Mouse (Mus musculus): Measurements from ENCODE around the gene Gm10338. TPM values are rescaled to one million over a fixed set of nuclear protein-coding genes. Genes with fewer than 3 reads are reported as not detected.
"Not testable (repeated sequence)": the region's sequence is repeated elsewhere in the genome, so short reads cannot be mapped to it uniquely, and the experiment has no call there.

Gm10338 gene
- polyA plus RNA-seq (2012; rRNA removed), result not detected in 2 replicates

DNA sequence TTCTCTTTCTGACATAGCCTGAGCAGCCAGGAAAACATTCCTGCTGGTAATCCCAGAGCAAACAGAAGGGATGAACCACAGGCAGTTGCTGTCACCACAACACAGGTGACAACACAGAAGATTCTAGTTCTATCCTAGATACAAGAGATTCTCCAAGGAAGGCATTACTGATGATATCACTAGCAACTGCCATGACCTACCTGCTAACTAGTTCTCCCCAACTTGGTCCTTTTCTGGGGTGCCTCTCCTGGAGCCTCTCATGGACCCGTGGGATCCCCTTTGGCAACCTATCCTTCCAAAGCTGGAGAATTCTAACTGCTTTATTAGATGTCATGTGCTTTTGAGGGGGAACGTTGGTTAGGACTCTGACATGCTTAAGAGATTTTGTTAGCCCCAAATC lies at the start of gene Gm10338:
Gene Gm10338 (minus strand): TSS at position 101 of the 400 bp plus-strand sequence.
- not testable (repeated sequence) for DNase-seq (ENCODE audit: low read depth, low spot score)
- no CpG with 5 or more reads among the region's 2 CpGs for WGBS

DNA sequence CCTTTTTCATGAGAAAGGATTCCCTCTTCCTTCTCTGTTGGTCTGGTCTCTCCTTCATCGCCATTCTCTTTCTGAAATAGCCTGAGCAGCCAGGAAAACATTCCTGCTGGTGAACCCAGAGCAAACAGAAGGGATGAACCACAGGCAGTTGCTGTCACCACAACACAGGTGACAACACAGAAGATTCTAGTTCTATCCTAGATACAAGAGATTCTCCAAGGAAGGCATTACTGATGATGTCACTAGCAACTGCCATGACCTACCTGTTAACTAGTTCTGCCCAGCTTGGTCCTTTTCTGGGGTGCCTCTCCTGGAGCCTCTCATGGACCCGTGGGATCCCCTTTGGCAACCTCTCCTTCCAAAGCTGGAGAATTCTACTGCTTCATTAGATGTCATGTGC lies 48.5 kb upstream of the Gm10338 start, which contains the start of gene Gm10128:
Gene Gm10128 (minus strand): TSS at position 101 of the 400 bp plus-strand sequence.
- not testable (repeated sequence) for DNase-seq (ENCODE audit: low read depth, low spot score)
- no CpG with 5 or more reads among the region's 2 CpGs for WGBS

DNA sequence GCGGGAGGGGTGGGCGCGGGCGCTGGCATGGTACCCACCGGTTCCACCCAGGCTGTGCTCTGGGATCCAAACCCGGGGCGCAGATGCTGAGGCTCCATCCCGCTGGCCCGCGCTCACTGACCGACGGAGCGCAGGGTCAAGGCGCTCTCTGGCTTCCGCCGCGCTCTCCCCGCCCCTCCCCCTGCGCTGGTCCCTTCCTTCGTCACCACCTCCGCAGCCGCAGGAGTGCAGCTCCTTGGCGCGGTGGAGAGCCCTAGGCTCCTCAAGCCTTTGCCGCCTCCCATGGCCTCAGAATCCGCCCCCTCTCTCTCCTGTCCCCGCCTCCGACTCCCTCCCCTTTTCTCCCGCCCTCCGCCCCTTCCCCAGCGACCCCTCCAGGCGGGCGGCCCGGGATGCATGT lies 27.0 kb downstream of the Gm10338 start, which contains the start of gene Gm3558:
Gene Gm3558 (minus strand): TSS at position 185 of the 400 bp plus-strand sequence.
- WGBS, result 0% methylated on average over 4 of the region's 34 CpGs
- not testable (repeated sequence) for DNase-seq (ENCODE audit: low read depth, low spot score)

DNA sequence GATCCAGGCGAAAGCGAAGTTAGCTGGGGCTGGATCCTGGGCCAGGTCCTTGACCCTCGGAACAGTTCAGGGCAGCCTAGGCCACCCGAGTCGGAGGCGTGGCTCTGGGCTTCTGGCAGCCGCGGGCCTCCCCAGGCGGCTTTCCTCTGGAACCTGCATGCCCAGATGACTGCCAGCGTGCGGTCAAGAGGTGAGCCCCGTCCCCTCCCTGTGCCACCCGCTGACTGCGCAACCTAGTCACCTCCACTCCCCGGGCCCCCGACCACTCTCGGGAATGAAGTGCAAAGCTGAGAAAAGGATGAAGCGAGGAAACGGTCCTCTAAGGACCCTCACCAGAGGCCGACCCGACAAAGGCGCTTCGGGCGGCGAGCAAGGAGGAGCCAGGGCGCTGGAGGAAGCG lies 27.5 kb downstream of the Gm10338 start:
- not testable (repeated sequence) for DNase-seq (ENCODE audit: low read depth, low spot score)
- 2% methylated on average over 20 of the region's 27 CpGs for whole genome bisulfite sequencing

DNA sequence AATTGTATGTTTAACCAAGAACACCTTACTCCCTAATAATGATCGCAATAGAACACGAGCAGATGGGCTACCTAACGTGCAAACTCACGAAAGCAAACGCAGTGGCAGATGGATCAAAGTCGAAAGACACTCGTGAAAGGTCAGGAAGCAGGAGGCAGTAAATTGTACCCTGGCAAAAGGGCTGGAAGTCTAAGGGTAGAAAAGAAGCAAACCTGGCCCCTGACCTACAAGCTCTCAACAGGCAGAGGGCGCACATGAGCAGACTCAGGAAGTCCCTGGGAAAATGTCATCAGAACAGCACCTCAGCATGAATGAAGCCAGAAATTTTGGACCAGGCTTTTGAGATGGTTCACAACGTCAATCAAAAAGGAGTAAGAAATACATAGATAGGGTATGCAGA lies 28.1 kb downstream of the Gm10338 start:
- not testable (repeated sequence) for DNase-seq (ENCODE audit: low read depth, low spot score)
- 9% methylated on average over 8 of the region's 9 CpGs for WGBS

Other genes starting within 250 kb of the Gm10338 start
- not detected in 2 replicates for gene Gm8374, start 230.5 kb downstream of the Gm10338 start, polyA plus RNA-seq (2012; rRNA removed)
- gene Gm3755, start 144.7 kb downstream of the Gm10338 start, polyA plus RNA-seq (2012; rRNA removed), result not detected in 2 replicates
- not detected in 2 replicates for gene Gm3752, start 111.8 kb downstream of the Gm10338 start, polyA plus RNA-seq (2012; rRNA removed)
- gene Gm3558, start 27.0 kb downstream of the Gm10338 start, polyA plus RNA-seq (2012; rRNA removed), result not detected in 2 replicates
- not detected in 2 replicates for gene Gm10128, start 48.4 kb upstream of the Gm10338 start, polyA plus RNA-seq (2012; rRNA removed)
- 0.34 TPM in 1 of 2 replicates, not detected in the other for gene Gm26661, start 196.0 kb upstream of the Gm10338 start, polyA plus RNA-seq (2012; rRNA removed)
- 30.1 and 56.7 TPM in 2 replicates for gene Flnb, start 222.4 kb upstream of the Gm10338 start, polyA plus RNA-seq (2012; rRNA removed)